Mouse (Mus musculus): ENCODE results near the gene Dpysl5. TPM values are rescaled to one million over a fixed set of nuclear protein-coding genes. Genes with fewer than 3 reads are reported as not detected.

Dpysl5 gene
- total RNA-seq, 2 experiments from 2014 or later = 0.62 to 1.3 TPM

DNA sequence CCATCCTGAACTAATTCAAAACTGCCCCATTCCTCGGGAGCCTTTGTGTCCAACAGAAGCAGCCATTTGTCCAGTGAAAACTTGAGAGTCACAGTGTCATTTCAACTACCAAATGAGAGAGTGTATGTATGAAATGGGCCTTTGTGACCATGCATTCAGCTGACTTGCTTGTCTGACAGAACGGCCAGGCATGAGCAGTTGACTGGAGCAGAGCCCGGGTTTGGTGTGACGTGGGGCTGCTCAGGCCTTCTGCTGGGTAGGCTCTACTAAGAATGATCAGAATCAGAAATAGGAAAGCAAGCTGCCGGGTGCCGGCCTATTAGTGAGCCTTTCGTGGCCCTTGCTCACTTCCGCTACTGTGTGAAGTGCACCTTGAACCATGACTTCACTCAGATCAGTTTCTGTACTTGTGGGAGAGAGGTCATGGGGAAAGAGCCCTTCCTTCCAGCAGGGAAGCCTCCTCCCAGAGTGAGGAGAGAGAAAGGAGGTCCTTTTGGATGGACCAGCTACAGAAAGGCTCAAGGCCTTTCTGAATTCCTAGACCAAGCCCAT, 107.5 kb downstream of the Dpysl5 start:
- DNase-seq (ENCODE audit: low spot score) = no peak

DNA sequence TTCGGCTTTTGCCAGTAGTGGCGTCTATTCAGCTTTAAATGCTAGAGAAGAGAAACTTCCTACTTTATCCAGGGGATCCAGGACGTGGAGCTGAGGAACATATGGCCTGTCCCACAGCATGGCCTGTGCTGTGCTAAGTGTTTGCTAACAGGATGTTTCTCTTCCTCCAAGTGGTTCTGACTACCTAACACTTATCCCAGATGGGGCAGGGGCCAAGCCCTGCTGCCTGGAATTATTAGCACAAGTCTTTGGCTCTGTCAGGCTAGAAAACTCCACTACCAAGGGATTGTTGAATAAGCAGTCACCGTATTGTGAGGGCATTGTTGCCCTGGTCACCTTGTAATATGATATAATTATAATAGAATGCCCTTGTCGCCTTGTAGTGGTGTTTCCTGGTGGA, 111.3 kb downstream of the Dpysl5 start:
- DNase-seq (ENCODE audit: low spot score) = peak; percentile 12

DNA sequence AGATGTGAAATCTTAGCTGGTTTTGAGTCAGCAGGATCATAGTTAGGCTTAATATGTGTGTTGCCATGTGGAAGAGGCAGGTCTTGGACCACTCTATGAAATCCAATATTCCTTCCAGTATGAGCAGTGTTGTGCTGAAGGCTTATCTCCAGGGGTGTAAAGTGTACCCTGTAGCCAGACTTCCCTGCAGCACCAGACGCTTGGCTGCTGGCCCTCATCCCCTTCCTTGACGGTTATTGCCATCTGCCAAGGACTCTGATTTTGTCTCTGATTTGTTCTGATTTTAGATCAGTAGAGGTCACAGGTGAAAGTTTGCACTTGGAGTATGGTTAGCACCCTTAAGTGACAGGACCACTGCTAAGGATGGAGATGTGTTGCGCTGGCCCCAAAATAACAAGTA, 111.7 kb downstream of the Dpysl5 start:
- DNase-seq (ENCODE audit: low spot score) = no peak

DNA sequence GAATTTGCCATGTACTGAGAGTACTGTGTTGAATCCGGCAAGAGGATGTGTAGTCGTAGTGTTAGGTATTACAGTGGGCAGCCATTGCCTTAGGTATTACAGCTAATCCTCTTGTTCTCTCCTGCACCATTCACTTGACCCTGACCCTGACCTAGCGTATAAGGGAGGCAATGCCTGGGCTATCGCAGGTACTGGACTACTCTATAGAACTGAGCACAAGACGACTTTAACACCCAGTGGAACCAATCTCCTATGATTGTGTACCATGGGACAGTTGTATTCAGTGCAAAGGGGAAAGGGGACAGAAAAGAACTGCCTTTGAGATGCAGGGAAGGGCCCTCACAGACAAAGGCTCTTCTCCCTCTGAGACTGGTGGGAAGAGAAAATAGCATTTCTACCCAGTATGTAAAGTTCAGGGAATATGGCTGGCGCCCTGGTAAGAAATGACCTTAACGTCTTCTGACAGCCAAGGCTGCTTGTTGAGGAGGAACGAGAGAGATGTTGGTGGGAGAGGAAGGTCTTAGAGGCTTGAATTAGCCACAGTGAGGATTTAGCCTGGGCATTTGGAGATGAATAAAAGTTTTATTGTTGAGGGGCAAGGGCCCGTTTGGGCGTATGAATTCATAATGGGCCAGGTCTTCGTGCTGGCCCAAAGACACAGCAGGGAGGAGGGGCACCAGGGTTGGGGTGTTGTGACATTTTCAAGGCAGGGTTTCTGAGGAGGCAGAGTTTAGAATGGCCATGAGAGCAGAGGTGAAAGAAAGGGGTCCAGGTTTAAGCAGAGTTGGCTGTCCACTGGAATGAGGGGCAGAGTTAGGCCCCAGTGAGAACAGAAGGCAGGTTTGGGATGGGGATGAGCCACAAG, 113.0 kb downstream of the Dpysl5 start:
- no peak for DNase-seq (ENCODE audit: low spot score)

DNA sequence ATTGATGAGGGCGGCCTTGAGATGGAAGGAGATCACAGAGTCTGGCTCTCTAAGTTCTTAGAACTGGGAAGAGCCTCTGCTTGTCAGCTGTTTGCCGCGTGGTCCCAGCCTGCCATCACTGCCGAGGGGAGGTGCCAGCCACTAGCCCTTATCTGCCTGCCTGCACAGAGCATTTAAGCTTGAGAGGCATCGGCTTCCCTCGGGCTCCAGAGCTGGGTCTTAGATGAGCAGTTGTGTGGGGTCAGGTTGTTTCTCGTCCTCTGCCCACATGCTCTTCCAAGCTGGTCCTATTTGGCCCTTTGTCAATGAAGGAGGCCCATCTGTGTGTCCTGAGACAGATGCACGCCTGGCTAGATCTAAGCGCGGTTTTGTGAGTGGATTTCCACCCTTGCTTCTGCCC, 113.8 kb downstream of the Dpysl5 start:
- peak; percentile 51 for DNase-seq (ENCODE audit: low spot score)

DNA sequence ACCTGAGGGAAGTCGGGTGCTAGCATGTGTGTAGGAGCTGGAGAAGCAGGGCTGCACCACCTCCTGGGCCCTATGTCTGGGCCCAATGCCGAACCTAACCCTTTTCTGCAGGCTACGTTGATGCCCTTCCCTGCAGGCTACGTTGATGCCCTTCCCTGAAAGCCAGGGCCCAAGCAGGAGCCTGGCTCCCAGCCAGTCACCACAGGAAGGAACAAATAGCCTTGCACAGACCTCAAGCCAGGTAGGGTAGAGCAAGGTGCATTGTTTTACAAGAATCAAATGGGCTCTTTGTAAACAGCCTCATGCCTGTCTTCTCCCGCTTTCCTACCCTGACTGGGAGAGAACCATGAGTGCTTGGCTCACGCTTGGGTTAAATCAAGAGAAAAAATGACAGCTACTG, 114.5 kb downstream of the Dpysl5 start:
- DNase-seq (ENCODE audit: low spot score) = no peak

DNA sequence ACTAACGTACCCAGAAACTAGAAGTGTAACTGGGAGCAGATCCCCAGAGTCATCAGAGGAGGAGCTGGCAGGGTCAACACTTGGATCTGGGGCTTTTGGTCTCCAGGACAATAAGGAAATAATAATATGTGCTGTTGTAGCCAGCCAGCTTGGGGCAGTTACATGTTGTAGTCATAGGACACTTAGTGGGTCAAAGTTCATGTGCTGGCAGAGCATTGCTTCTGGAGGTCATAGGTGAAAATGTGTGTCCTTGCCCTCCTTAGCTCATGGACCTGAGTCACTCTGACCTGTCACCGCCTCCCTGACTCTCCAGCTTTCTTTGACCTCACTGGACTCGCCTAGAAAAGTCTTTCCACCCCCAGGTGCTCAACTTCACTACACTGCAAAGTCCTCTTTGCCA, 122.1 kb downstream of the Dpysl5 start:
- DNase-seq (ENCODE audit: low spot score) = no peak

DNA sequence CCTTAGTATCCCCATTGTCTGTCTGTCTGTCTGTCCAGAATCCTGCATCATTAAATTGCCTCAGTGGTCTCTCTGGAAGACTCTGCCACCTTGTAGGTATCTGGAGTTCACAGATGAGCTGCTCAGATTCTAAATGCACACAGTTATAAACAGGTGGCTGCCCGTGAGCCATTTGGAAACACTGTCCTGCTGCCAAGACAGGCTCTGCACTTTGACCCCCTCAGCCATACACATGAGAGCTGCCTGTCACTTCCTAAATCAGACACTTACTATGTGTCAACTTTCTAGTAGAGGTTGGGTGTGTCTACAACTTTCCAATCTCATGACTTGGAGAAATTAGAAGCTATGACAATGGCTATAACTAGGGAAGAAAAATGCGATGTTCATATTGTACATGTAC, 128.4 kb downstream of the Dpysl5 start:
- DNase-seq (ENCODE audit: low spot score) = no peak

DNA sequence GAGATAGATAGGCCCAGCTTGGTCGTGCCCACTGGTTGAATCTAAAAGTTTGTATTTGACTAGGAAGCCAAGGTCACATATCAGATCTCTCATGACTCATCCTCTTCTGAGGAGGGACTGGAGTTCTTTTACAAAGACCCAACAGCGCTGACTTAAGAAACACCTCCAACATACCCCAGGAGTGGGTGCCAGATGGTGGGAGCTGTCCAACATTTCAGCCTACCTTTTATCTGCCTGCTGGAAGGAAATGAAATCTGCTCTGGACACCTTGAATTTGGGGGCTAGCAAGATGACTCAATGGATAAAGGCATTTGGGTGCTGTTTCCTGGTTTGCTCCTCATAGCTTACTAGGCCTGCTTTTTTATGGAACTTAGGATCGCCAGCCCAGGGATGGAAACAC, 130.5 kb downstream of the Dpysl5 start:
- DNase-seq (ENCODE audit: low spot score) = no peak

Other genes starting within 250 kb of the Dpysl5 start
- gene Otof, start 249.6 kb upstream of the Dpysl5 start, total RNA-seq (2021) = under 1 TPM; 0.07 to 0.19 TPM
- gene 1700001C02Rik, start 245.5 kb upstream of the Dpysl5 start, total RNA-seq (2021) = not detected
- gene Cib4, start 165.7 kb upstream of the Dpysl5 start, total RNA-seq (2021) = not detected
- under 1 TPM; 0.18 to 0.59 TPM for gene Kcnk3, start 123.4 kb upstream of the Dpysl5 start, total RNA-seq (2021)
- 10 to 100 TPM; 11.3 to 11.9 TPM for gene Slc35f6, start 63.6 kb upstream of the Dpysl5 start, total RNA-seq (2021)
- gene Cenpa, start 44.8 kb upstream of the Dpysl5 start, total RNA-seq (2021) = 1 to 10 TPM in 1 of 2 experiments, under 1 TPM in 1; 0.96 to 2.5 TPM
- 10 to 100 TPM; 90.8 to 91.0 TPM for gene Mapre3, start 103.1 kb downstream of the Dpysl5 start, total RNA-seq (2021)
- 10 to 100 TPM; 28.8 to 29.7 TPM for gene Tmem214, start 156.4 kb downstream of the Dpysl5 start, total RNA-seq (2021)
- 1 to 10 TPM; 2.1 to 3.4 TPM for gene Agbl5, start 177.1 kb downstream of the Dpysl5 start, total RNA-seq (2021)
- gene Ost4, start 196.2 kb downstream of the Dpysl5 start, total RNA-seq (2021) = 100 to 1,000 TPM; 110 to 114 TPM
- 1 to 10 TPM; 2.5 to 4.4 TPM for gene Emilin1, start 201.8 kb downstream of the Dpysl5 start, total RNA-seq (2021)
- 10 to 100 TPM; 36.5 to 36.6 TPM for gene Khk, start 209.9 kb downstream of the Dpysl5 start, total RNA-seq (2021)
- gene Cgref1, start 234.0 kb downstream of the Dpysl5 start, total RNA-seq (2021) = 1 to 10 TPM; 3.0 to 3.9 TPM
- gene Preb, start 248.8 kb downstream of the Dpysl5 start, total RNA-seq (2021) = 10 to 100 TPM; 70.5 to 78.2 TPM

Data from gastrocnemius, adult 18-20 months (tissue).